Mouse (Mus musculus) spleen, adult 2 months (tissue): ENCODE measurements around the gene Als2cl.

ENCODE experiments used
- CTCF ChIP-seq: fragments of 200-500 bp; IDR thresholded peaks from 2 replicates; pipeline ENCODE4 v1.5.1; 2011; ENCODE audit warnings: mild to moderate bottlenecking, inconsistent platforms; ENCODE audit not compliant: insufficient read depth, insufficient read length, insufficient replicate concordance; ENCODE audit errors: extremely low read depth
- POLR2A ChIP-seq: fragments of 200-500 bp; IDR thresholded peaks from 2 replicates; pipeline ENCODE4 v1.6.1; 2011; ENCODE audit warnings: low read depth, low read length, inconsistent platforms

DNA sequence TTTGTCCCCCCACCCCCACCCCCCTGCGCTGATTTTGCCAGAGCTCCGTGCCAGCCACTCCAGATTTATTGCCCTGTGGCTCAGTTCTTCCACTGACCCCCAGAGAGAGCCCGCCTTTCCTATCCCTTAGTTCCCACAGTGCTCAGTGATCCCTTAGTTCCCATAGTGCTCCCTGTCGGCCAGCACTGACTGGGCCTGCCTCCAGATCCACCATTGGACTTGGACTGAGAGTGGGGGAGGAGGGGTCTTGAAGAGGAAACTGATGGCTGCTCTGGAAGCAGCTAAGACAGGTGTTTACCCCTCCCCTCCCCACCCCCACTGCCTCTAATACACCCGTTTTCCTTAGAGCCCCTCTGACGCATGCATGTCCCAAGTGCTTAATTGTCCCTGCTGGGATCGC, 16.3 kb downstream of the Als2cl start:
- TF ChIP-seq CTCF: no peak
- no peak for TF ChIP-seq POLR2A
